Mouse (Mus musculus): ENCODE data around the gene Serpina7. TPM values are rescaled to one million over a fixed set of nuclear protein-coding genes. Genes with fewer than 3 reads are reported as not detected.

Gene Serpina7
- not detected for total RNA-seq (2021)

DNA sequence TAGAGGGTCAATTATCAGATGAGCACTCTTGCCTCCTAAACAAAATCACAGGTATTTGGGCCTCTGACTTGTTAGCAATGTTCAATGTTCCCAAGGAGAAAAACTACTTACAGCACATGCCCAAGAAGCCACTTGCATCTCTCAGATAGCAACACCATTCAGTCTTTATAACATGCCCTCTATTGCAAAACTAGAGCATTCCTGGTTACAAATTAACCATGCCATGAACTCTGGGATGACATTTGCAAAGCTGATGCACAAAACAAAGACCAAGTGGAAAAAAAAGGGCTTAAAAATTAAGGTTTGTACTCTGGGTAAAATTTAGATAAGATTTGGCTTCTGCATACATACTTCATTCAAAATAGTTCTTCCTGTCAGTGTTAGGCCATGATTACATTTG is at the start of gene Serpina7:
Serpina7 (minus strand) TSS at position 160 of the 400 bp plus-strand sequence.
- DNase-seq = no peak

DNA sequence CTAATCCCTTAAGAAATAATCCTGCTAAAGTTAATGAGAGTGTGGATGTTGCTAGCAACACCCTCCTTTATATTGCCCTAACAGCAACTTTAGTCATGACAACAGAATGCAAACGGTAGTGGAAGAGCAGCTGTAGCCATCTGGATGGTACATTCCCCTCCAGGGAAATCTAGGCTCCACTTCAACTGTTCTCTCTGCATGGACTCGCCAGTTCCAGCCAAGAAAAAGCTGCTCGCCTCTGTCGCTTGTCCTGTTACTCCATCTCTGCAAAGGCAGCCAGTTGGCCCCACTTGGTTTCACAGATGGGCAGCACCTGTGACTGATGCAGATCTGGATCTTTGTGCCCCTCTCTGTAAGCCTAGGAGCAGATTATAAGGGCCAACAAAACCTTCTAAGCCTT is 49.0 kb upstream of the Serpina7 start:
- no peak for DNase-seq

DNA sequence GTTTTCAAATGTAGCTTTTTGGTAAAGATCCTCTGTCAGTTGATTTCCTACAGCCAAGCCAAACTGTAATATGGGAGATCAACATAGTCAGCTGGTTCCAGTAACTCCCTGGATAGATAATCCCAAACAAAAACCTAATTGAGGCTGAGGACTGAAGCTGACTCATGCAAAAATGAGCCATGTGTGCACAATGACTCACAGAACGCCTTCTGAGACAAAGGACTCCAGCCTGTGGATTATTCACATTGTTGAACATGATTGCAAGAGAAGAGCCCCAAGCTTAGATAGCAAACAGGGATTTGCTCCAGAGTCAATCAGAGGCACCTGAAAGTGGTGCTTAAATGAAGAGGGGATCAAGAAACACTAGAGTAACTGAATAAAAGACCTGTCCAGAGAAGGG is 12.2 kb upstream of the Serpina7 start:
- DNase-seq = no peak

DNA sequence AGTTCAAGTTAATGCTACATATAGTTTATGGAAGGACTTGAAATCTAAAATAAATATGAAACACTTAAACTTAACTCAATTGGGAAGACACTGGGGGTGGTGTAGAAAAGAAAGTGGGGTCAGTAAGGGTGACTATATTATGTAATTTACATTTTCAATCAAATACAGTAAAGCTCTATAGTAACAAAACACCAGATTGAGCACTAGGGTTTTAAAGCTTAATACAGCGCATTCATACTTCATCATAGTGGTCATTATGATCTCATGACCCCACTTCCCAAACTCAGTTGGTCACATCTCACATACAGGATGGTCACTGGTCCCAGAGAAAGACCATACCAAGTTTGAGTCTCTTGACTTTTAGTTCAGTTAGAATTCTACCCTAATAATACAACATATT is 907 bp upstream of the Serpina7 start, which contains the start of gene 4930513O06Rik:
4930513O06Rik (plus strand) TSS at position 301 of the 400 bp plus-strand sequence.
- no peak for DNase-seq

DNA sequence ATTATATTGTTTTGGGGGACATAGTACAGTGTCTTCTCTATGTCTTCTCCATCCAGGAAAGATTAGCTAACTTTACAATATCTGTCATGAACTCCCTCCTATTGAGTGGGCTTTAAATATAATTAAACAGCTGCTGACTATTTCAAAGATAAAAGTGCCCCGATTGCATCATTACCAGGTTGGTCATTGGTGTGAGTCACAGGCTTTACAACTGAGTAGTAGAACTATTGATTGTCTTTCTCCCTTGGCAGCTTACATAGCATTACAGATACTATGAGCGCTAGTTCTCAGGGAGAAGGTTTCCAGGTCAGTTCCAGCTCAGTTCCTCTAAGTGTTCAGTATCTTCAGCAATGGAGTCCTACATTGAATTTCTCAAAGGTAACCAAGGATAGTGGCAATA is 6.5 kb downstream of the Serpina7 start:
- no peak for DNase-seq

DNA sequence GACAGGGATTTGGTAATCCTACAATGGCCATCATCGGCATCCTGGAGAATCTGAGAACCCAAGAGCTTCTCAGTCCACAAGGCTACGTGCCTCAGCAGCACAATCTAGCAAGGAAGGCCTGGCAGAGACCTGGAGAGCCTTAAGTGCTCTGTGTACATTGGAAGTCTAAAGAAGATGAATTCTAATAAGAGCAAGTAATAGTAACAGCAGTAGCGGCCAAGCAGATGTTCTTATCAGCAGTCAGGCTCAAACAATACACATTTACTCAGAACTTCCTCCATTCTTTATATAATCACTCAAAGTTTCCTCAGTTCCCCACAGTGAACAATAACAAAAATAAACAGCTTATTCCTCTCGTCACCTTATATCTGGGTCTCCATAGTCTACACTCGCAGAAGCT is 21.0 kb downstream of the Serpina7 start:
- DNase-seq = no peak

DNA sequence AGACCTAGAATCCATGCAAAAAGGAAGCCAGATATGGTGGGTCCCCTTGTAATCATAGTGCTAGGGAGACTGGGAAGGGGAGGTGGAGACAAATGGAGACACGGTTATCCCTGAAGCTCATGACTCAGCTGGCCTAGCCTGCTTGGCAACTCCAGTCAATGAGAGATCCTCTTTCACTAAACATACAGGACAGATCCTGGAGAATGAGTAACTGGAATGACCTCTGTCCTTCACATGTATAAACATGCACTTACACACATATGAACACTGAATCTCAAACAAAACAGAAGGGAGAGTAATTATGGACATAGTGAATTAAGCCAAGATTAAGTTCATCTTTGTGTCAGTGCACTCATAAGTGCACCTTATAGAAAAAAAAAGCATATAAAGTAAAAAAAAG is 31.9 kb downstream of the Serpina7 start:
- DNase-seq = no peak

DNA sequence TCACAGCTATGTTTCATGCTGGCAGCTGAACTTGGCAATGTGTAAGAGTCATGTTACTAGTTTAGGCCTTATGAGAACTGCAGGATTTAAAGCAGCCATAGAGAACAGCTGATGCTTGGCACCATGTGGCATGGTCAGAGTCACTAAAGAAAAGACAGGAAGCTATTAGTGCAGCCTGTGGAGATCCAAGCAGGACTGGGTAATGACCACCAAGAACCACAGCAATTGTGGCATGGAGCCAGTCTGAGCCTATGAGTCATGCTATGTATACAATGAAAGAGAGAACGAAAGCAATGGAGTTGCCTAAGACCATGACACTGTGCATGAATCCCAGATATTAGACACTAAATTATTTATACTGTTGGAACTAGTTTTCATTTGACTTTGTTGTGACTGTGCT is 33.1 kb downstream of the Serpina7 start:
- no peak for DNase-seq

DNA sequence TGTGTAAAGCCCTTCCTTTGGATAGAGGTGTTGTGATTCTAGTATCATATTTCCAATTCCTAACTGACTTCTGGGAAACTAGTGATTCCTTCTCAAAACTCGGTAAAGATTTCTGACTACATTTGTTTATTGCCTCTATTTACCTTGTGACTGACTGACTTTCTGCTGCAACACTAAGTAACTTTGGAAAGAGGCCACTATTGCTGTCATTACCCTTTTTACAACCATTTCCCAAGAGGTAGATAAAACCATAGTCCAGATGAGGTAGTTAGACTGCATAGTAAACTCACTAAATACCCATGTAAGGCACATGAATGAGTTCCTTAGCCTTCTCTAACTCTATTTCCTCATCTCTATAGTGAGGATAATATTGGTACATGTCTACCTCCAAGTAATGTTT is 43.9 kb downstream of the Serpina7 start:
- no peak for DNase-seq

DNA sequence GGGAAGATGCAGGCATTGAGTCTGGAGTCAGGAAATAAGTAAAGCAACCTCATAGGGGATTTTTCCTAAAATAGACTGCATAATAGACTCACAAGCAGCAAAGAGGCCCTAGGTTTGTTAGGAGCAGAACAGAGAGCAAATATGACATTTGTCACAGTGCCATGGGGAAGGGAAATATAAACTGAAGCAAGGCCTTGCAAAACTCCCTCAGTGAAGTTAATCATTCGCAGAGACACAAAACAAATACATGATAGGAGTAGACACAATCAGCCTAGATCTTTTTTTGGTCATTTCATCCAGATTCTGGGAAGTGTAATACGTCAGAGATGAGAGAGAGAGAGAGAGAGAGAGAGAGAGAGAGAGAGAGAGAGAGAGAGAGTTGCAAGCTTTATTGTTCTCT is 45.7 kb downstream of the Serpina7 start:
- no peak for DNase-seq

DNA sequence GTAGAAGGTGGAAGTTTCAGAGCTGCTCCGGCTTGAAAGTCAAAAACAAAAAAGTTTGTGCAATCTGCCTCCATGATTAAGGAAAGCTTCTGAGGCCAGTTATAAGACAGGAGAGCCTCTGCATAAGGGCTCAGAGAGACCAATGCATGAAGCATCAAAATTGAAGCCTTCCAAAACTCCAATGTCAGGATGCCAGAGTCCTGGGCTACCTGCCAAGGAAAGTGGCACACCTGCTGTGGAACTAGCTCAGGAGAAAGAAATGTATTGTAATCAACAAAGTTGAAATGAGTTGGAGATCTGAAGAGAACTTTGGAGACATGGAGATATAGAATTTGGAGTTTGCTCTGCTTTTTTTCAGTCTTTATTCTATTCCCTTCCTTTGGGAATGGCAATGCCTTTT is 47.4 kb downstream of the Serpina7 start:
- no peak for DNase-seq

Other genes with a start within 250 kb of the Serpina7 start
- under 1 TPM in 1 of 2 experiments, not detected in 1; 0.08 TPM for gene Nrk, start 170.8 kb downstream of the Serpina7 start, total RNA-seq (2021)
- not detected for gene 4930513O06Rik, start 1.0 kb upstream of the Serpina7 start, total RNA-seq (2021)
- not detected for gene 4933428M09Rik, start 94.0 kb upstream of the Serpina7 start, total RNA-seq (2021)
- 1 to 10 TPM; 4.0 TPM for gene Mum1l1, start 124.8 kb upstream of the Serpina7 start, total RNA-seq (2021)
- gene Trap1a, start 248.4 kb upstream of the Serpina7 start, total RNA-seq (2021) = not detected